Mouse (Mus musculus) gastrocnemius, postnatal 4 days (tissue): ENCODE data around the gene Slfn14. TPM values are rescaled to one million over a fixed set of nuclear protein-coding genes. Genes with fewer than 3 reads are reported as not detected.
"Not testable (repeated sequence)": the region's sequence is repeated elsewhere in the genome, so short reads cannot be mapped to it uniquely, and the experiment has no call there.

Experiments used
- DNase-seq, 2 experiments: peaks; one replicate each; pipeline ENCODE4 v3.0.0; 2021 to 2022; ENCODE audit warnings: low spot score in 2 of 2, mixed read lengths in 2 of 2
- long read RNA-seq, 2 experiments: library from polyadenylated mRNA; stranded (forward); transcript quantifications; one replicate each; pipeline ENCODE4 v2.0.0; 2021
- total RNA-seq, 2 experiments: library from RNA; stranded (reverse); gene quantifications; 2 replicates each; pipeline ENCODE4 v1.2.3; 2021

Gene Slfn14
- total RNA-seq, result under 1 TPM; 0.07 to 0.26 TPM
- long read RNA-seq, experiment 1, result 0 reads
- long read RNA-seq, experiment 2, partial matches to known transcripts, result 1 of 2 reads
- long read RNA-seq, experiment 2, other reads (novel, unspliced or antisense), result 0 of 2 reads

DNA sequence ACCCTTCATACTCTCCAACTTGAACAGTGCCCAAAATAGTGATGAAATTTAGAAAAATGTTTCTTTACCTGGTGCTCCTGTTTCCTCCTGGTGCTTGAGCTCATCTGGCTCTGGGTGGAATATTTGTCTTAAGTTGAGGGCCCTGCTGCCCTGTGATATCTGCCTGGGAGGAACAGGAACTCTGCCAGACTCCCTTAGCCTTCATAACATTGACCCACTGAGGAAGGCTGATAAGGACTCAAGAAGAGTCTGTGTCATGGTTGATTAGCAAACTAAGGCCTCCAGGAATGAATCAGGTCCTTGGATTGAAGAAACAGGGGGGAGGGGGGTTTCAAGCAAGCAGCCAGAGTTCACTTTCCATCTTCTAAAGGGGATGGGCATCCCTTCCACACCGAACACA, at the start of gene Slfn14:
Gene Slfn14 (minus strand): TSS at position 161 of the 400 bp plus-strand sequence.
- no peak for DNase-seq

DNA sequence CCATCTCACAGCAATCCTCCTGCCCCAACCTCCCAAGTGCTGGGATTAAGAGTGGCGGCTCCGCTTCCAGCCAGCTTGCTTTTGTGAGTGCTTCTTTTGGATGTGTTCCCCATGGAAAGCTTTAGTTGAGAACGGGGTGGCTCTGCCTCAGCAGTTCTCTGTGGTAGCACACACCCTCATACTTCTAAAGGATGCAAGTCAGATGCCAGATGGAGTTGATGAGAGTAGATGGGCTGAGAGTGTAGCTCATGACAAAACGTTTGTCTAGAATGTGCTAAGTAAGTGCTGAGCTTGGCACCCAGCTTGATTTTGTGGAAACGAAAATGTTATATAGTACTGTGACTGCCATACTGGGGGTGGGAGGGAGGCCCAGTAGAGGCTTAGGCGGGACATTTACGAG, 49.3 kb upstream of the Slfn14 start:
- no peak for DNase-seq

DNA sequence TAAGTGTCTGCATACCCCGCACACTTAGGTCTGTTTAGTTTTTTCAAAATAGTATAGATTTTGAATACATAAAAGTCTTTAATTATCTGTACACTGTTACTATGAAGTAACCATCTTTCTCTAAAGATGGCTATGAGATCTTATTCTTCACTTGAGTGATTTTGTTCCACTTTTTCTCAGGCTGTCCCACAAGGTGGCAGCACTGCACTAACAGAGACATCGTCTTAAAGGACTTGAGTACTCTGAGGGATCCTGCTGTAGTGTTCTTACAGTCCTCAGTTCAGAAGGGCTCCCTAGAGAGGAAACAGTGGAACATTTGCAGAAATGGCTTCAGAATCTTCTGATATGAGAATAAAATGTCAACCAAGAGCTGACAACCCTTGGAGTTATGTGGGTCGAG, 40.9 kb upstream of the Slfn14 start:
- peak in 1 of 2 experiments; percentile 18 for DNase-seq

DNA sequence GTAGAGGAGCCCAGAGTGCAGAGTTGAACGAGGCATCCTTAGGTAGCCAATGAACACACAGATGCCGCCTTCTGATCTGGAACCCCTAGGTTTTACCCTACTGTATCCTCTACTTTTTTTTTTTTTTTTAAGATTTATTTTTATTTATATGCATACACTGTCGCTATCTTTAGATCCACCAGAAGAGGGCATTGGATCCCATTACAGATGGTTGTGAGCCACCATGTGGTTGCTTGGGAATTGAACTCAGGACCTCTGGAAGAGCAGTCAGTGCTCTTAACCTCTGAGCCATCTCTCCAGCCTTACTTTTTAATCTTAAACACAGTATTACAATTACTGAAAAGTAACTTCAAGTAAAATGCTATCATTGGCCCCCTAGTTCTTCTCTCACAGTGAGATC, 40.2 kb upstream of the Slfn14 start:
- DNase-seq, result not testable (repeated sequence)

DNA sequence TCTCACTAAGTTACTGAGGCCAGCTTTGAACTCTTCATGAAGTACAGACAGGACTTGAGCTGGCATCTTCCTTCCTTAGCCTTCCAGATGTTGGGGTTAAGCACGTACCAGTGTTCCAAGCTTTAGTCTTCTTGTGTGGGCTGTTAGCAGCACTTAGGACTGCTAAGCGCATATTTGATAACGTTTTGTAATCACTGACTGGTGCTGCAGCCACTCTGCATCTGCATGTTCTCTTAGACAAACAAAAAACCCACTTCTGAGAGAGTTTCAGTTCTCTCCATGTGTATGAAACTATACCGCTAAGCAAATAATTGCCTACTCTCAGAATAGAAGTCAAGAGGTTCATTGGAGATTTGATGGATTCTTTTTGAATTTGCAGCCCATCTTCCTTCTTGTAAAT, 32.5 kb upstream of the Slfn14 start:
- DNase-seq, result no peak

DNA sequence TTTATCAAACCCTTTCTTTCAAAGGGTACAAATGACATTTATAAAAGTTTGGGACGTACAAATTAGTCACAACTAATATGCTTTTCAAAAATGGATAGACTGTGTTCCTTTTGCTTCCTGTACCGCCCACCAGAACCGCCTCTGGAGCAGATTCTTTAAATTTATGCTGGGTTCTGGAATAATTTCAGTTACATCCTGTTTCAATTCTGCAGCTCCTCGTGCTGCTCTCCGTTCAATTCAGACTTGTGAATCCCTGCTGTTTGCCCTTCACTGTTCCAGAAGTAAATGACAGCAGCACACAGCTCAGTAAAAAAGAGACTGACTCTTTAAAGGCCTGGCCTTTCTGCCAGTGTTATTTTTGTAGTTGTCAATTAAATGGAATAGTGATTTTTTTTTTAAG, 25.9 kb upstream of the Slfn14 start:
- DNase-seq, result no peak

DNA sequence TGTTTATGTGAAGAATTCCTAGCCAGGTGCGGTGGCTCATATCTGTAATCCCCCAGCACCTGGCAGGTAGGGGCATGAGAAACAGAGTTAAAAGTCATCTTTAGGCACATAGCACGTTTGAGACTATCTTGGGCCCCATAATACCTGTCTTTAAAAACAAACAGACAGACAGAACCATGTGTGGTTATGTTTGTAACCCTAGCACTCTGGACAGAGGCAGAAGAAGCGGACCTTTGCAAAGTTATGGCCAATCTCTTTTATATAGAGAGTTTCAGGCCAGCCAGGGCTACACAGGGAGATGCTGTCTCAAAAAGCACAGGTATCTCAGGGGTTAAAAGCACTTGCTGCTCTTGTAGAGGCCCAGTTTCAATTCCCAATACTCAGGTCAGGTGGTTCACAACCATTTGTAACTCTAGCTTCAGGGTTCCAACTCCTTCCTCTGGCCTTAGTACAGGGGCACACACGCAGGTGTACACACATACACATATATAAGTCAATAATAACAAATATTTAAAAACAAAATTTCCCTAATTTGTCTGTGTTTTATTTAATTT, 20.3 kb upstream of the Slfn14 start:
- DNase-seq, result no peak

DNA sequence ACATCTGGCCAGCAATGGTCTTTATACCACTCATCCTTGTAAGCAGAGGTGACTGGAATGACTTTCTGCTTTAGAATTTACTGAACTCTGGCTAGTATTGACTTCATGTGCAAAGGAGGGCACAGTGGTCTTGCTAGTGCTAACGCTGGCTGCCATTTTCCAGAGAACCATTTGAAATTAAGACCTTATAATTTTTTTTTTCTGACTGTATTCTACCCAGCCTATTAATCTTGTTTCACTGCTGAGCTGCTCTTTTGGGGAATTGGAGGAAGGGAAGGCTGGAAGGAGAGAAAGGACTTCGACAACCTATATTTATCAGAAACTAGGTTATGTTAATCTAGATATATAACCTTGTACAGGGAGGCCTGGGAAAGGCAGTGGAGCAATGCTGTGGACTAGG, 18.0 kb upstream of the Slfn14 start:
- DNase-seq, result no peak

DNA sequence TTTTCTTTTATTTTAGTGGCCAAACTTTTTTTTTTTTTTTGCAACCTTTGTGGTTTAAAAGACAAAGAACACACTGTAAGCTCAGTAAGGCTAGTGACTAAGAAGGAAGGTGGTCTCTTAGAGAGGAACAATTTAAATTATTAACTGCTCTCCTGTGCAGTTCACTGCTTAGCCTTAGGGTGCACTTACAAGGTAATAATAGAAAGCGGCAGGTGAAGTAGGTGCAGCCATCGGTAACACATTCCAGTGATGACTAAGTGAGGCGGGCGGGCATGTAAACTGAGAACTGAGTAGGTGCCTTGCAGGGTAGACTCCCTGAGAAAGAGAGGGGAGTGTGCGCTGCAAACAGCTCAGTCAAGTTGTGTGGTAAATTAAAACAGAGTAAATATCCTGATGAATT, 17.2 kb upstream of the Slfn14 start:
- DNase-seq, result no peak

DNA sequence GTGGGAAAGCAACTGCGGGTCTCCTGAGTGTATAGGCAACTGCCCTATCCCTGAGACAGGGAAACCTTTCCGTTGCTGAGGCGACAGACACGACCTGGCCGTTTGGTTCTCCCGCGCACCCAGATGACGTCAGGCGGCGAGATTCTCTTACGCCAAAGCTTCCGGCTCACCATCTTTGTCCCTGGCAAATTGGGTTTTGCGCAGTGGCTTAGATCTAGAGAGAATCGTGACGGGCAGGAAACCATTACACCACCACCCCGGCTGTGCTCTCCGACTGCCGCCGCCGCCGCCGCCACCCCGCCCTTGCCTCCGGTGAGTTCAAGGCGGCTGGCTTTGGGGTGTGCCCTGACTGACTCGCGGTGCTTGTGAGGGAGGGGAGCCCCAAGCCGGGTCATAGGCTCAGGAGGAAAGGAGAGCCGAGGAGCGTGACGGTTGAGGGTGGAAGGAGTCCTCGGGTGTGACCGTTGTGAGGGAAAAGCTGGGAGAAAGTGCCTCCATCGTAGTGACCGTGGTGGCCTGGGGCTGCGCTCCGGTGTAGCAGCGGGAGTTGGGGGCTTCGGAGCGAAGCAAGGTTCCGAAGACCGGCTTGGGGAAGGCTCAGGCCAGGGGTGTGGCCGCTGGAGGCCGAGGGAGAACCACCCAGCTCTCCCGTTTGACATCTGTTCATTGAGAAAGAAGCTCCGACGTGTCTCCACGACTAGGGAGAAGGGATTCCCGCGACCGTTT, 16.2 kb upstream of the Slfn14 start, which contains the start of gene Pex12:
Gene Pex12 (minus strand): TSS at position 61 of the 726 bp plus-strand sequence.
- peak; percentile 81 to 93 for DNase-seq

DNA sequence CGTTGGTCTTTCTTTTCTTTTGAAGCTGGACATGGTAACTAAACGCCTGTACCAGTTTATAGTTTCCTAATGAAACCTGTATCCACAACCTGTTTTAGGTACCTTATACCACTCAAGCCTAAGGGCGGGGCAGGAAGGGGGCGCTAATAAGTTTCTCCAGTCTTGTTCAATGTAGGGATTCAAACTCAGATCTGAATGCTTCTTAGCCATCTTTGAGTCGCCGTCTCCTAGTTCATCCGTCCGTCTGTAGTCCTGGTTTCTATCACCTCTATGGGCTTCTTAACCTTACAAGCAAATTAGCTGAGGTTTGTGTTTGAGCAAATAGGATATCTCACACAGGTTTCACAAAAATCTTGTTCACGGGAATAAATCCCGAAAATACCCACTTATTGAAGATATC, 15.6 kb upstream of the Slfn14 start:
- DNase-seq, result no peak

DNA sequence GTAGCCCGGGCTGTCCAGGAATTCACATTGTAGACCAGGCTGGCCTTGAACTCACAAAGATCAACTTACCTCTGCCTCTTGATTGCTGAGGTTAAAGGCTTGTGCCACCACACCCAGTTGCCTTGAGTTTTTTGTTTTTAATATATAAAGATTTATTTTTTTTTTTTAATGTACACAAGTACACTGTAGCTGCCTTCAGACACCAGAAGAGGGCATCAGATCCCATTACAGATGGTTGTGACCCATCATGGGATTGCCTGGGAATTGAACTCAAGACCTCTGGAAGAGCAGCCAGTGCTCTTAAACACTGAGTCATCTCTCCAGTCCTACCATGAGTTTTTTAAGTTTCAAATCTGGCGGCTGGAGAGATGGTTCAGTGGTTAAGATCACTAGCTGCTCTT, 14.9 kb upstream of the Slfn14 start:
- DNase-seq, result no peak

DNA sequence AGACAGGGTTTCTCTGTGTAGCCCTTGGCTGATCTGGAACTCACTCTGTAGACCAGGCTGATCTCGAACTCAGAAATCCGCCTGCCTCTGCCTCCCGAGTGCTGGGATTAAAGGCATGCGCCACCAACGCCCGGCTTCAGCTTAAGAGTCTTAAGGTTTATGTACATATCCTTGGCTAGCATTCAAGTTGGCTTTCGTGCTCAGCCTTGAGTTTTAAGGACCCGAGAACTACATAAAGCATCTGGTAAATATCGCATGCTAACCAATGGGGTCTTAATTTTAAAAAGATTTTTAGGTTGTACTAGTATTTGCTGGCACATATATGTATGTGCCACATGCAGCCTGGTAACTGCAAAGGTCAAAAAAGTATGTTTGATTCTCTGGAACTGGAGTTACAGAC, 13.2 kb upstream of the Slfn14 start:
- no peak for DNase-seq

DNA sequence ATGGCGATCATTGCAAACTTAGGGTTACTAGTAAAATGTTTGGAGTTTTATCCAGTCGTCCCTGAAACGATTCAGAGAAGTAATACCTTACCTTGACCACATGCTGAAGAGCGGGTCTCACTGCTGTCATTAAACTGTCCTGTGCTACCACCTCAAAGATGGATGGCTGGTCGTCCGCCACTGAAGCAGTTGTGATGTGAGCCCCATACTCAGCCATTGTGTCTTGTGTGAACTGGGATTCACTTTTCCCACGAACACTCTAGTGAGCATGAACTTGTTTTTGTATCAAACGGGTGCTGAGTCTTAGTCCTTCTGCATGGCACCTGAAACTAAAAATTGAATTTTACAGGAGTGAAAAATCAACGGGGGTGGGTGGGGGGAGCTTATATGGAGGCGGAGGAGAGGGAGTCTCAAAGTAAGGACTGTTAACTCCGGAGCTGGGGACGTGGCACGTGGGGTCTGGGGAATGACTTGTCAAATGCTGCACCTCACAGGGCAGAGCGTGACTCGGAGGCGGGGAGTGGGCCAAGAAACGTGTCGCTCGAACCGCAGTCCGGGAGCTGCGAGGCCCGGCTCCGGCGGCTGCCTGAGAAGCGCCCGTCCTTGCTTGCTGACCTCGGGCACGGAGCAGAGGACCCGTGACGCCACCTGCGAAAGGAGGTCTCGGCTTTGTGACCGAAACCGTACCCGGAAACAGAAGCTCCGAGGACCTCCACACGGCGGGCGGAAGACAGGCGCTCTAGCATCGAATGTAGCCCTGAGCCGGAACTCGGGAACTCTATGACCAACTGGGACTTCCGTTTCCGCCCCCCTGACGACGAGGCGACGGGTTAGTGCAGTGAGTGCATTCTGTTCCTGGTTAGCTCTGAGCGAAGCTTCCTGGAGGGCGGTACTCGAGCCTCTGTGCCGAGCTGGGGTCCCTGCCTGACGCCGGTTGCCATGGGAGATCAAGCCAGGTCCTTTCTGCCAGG, 12.0 kb upstream of the Slfn14 start, which contains the start of gene Ap2b1:
Gene Ap2b1 (plus strand): TSS at position 800 of the 971 bp plus-strand sequence.
- DNase-seq, result peak; percentile 75 to 90

DNA sequence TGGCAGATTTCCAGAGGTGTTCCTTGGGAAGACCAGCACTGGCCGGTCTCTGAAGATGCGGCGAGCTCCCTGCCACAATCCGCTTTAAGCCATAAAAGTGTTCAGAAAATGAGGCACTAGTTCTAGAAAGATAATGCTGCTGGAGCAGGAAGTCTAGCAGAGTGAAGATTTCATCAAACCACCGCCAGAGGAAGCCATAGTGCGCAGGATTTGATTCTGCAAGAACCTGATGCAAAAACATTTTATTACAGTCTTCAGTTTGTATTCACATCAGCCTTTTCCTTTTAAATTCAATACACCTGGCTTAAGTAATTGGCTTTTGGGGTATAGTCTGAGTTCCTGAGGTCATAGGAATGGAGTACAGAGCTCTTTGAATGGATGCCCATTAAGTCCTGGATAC, 11.3 kb upstream of the Slfn14 start:
- no peak for DNase-seq

DNA sequence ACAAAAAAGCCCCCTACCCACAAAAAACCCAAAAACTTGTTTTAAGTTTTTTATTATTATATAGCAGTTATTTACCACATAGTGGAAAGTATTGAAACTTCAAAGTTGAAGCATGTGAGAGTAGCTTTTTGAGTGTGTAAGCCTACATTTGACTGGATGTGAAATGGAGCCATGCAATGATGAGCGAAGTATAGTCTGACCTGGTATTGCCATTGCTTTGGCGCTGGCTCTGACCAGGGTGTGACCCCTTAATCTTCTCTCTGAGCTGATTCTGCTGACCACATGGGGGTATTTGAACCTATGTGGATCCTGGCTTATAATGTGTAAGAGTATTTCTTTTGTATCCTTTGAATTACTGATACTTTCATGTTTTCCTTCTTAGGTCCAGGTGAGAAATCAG, 7.6 kb upstream of the Slfn14 start:
- DNase-seq, result no peak

DNA sequence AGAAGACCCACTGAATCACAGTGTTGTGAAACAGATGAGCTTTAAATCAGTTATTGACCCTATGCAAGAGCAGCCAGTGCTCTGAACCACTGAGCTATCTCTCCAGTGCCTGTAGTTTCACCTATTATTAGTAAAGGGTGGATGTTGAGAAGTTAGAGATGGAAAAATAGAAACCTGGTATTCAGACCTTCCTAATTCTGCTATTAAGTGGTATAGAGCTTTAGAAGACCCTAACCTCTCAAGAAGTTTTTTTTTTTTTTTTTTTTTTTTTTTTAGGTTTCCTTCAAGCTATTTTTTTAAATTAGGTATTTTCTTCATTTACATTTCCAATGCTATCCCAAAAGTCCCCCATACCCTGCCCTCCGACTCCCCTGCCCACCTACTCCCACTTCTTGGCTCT, 6.7 kb upstream of the Slfn14 start:
- no peak for DNase-seq

DNA sequence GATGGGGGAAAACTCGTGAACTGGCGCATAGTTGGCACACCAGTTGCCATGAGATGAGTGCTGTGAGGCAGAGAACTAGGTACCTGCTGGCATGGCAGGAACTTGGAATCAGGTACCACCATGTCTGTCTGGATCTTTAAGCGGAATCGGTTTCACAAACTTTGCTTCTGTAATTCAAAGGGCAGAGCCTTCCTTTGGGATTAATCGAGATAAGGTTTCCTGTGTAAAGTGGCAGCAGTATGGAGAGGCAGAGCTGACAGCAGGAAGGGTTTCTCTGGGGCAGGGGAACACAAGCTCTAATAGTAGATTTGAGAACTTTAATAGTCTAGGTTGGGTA, 5.7 kb upstream of the Slfn14 start:
- DNase-seq, result no peak

DNA sequence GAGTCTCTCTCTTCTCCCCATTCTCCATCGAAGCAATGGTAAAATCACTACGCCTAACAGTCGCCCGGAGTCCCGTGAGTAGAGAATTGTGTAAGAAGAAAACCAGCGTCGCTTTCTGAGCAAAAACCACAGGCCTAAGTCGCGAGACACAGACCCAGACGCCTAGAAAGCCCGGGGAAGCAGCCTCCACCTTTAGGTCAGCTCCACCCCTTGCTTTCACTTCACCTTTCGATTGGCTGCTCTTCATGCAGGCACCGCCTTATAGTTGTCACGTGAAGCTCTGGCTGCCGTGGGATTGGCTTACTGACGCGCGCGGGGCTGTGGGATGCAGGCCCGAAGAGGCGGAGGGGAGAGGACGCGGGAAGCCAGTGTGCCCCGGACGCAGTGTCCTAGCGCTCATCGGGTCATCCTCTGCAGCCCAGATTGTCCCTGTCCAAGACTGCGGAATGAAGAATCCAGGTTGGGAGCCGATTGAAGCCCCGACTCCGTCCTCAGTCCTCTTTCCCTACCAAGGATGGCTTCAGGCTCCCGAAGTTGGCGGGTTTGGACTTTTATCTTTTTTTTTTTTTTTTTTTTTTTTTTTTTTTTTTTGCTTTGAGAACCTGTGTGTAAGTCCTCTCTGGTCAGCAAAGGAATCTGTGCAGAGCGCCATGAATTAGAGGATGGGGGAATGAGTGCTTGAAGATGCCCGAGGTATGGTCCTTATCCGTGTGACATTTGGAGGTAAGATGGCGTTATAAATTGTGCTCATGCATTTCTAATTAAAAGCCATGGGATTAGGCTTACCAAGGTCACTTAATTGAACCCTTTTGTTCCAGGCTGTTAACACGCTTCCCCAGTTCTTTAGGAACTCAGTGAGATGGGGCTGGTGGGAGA, 5.1 kb upstream of the Slfn14 start:
- peak; percentile 84 to 93 for DNase-seq

DNA sequence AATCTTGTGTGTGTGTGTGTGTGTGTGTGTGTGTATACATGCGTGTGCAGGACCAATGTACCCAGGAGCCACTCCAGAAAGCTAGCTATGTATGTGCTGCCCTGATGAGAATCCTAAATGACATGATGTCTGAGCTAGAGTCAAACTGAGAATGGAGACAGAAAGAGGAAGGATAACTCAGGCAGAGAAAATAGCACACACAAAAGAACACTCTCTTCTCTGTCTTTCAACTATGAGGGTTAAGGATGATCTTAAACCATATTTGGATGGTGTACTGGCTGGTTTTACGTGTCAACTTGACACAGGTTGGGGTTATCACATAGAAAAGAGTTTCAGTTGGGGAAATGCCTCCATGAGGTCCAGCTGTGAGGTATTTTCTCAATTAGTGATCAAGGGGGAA, 3.1 kb upstream of the Slfn14 start:
- no peak for DNase-seq

DNA sequence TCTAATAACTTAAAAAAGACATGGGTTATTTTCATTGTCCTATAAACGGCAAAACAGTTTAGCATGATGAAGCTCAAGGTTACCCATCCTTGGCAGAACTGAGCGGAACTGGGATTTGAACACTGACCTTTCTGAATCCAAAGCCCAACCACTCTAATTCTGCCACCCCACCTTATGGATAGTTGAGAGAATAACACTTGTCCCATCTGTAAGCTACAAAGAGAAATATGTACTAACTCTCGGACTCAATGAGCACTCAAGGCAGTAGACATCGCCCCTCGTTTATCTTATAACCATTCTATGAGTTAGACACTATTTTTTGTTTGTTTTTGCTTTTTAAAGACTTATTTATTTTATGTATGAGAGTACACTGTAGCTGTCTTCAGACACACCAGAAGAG, 2.5 kb upstream of the Slfn14 start:
- no peak for DNase-seq
